Mouse (Mus musculus) CD4-positive, CD25-positive, alpha-beta regulatory T cell, adult 4 months (primary cell): Measurements from ENCODE around the gene Slc9a9. TPM values are rescaled to one million over a fixed set of nuclear protein-coding genes. Genes with fewer than 3 reads are reported as not detected.
A peak's percentile ranks its signal among the peaks of the same experiment; 100 is the strongest.

ENCODE experiments used
- ATAC-seq: one replicate; pipeline ENCODE4 v1.8.0; 2017
- polyA plus RNA-seq, 2 experiments: library from polyadenylated mRNA; unstranded; fragments of 100-300 nt; shearing (Covaris generic); gene quantifications; one replicate each; pipeline ENCODE4 v1.2.1; 2017

The Slc9a9 gene
- polyA plus RNA-seq, 2 experiments from 2014 or later, result 35.6 to 44.2 TPM

GRCm38 (mm10) chr9:95086109-95086821 lies 416.6 kb downstream of the Slc9a9 start:
- ATAC-seq, result no peak

DNA sequence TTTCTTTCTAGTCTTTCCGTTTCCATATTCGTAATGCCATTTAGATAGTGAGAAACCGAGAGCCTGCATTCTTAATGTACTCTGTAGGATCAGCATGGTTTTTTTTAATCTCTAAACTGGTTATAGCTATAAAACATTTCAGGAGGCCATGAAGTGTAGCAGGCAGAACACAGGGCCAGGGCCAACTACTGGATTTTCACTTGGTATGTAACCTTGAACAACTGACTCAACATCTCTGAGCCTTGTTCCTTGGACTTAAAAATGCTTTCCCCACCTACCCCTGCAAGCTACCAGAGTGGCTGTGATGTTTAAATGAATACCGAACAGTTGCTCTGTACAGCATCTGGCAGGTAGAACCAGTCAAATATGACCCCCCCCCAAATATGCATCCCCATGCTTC lies 418.5 kb downstream of the Slc9a9 start:
- no peak for ATAC-seq

GRCm38 (mm10) chr9:95089050-95089449 lies 419.3 kb downstream of the Slc9a9 start:
- ATAC-seq, result no peak

DNA sequence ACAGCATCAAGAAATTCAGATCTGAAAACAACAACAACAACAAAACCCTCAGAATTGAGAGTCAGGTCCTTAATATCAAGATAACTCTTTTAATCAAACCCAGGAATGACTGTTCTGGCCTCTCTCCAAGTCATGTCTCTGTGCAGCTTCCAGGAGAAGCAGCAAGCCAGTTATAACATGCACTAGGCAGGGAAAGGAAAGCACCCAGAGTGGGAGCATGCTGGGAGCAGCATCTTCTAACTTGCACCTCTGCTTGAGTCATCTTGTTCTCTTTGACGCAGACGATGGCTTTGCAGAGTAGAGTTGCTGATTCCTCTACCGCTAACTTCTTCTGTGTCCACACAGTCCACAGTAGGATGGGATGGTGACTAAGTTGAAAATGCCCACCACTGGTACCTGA lies 426.8 kb downstream of the Slc9a9 start:
- ATAC-seq, result no peak

DNA sequence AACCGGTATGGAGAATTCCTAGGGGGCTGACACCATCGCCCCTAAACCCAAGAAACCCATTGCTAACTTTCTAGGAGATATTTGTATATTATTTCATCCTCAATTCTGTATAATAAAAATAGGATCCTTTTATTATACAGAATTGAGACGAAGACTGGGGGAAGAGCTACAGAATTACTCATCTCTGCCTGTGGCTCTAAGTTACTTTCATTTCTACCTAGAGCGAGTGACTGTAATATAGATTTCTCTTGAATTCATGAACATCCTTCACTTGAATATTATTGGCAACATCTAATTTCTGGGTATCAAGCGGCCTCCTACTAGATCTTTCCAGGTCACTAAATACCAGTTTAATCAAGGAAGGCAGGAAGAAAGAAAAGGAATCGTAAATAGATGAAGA lies 436.1 kb downstream of the Slc9a9 start:
- peak; percentile 71 for ATAC-seq

- ATAC-seq, result no peak
Measured at GRCm38 (mm10) chr9:95109799-95110198, 440.1 kb downstream of the Slc9a9 start.

DNA sequence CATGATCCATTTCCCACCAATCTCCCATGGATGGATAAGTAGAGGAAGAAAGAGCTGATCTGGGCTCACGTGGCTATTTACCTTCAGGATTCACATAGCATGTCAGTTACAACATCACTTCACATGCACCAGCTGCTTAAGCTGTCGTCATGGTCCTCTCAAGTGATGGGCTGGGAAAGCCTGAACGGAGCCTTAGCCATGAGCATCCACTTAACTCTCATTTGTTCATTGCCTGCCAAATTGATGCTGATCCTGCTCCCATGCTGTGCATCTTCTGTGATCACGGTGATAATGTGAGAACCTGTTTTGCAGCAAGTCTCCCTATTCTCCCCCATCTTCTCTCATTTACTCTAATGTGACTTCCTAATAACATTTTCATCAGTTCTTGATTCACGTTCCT lies 441.1 kb downstream of the Slc9a9 start:
- ATAC-seq, result no peak

DNA sequence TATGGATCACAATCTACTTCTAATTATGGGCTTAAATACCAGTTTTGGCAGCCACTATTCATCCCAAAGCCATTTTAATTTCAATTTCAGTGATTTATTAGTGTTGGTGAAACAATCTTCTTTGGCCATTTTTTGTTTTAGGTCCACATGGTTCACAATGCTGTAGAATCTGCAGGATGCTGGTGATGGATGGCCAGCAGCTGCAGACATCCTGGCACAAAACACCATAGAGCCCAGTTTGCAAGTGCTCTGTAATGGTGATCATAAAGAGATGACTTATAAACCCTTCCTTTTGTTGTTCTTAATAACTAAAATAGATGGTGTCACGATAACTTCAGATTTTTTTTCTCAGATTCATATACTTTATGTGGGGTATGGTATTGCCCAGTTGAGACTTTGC lies 442.0 kb downstream of the Slc9a9 start:
- no peak for ATAC-seq

- ATAC-seq, result peak; percentile 93
Measured at GRCm38 (mm10) chr9:95113157-95114135, 443.7 kb downstream of the Slc9a9 start.

DNA sequence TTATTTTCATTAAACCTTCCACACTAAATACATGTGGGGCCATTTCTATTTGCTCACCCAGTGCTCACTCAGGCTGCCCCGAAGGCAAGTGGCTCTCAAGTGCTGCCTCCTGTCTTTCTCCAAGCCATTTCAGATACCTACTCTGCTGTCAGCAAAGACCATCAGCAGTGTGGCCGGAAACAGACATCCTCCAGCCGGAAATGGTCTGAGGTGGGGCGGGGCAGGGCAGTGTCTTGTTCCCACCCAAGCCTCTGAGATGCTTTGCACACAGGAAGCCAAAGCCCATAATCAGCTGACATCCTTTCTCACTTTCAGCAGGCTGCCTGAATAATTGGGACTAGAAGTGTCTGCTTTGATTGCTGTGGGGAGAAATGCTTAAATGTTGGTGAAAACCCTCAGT lies 450.4 kb downstream of the Slc9a9 start:
- peak; percentile 84 for ATAC-seq

GRCm38 (mm10) chr9:95121151-95121835 lies 451.6 kb downstream of the Slc9a9 start:
- no peak for ATAC-seq

DNA sequence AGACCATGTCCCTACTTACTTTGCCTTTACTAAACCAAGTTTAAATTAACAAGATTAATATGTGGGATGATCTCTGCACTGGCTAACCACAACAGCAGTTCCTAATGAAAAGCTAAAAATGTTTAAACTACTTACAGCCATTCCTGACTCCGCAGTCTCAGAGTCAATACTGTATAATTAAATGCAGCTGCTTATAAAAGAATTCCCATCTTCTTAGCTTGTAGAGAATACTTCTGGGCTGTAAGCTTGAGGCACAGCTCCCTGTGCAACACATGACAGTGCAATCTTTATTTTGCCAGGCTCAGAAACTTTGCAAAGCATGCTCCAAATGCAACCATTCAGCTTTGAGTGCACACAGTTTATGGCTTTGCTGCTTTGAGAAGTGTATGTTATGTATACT lies 456.0 kb downstream of the Slc9a9 start:
- ATAC-seq, result no peak

DNA sequence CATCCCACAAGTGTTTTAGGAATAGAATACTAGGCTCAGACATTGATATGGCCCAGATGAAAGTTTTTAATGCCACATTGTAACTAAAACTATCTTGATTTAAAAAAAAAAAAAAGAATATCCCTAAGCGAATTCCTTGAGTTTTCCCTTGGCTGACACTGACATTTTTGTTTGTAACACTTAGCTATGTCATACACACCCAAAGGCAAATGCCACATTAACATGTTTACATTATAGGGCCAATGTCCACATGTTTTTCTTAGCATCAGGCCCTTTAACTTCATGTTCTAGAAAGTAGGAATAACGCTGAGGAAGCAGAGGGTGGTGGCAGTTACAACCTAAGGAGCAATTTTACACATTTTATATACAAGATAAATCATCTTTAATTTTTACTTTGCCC lies 458.1 kb downstream of the Slc9a9 start:
- no peak for ATAC-seq

DNA sequence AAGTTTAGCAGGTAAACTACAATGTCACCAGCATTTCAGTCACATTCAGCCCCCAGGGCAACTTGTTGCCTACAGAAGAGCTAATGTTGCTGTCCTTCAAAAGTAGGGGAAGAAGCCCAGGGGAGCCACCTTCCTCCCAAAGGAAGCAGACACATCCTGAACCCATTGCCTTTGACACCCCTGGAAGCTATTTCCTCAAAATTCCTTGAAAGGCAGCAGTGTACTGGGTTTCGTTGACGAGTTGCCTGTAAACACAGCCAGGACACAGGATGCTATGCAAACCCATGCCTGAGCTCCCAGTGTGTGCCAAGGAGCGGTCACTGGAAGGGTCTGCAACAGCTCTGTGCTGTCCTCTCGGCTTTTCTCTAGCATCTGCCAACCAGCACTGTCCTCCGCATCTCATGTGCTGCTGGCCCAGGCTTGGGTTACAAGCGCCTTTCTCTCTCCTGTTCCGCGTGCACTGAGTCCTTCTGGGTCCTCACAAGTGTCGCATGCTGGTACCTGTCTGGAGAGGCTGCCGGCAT lies 479.6 kb downstream of the Slc9a9 start:
- ATAC-seq, result no peak

GRCm38 (mm10) chr9:95150096-95150495 lies 480.4 kb downstream of the Slc9a9 start:
- no peak for ATAC-seq

DNA sequence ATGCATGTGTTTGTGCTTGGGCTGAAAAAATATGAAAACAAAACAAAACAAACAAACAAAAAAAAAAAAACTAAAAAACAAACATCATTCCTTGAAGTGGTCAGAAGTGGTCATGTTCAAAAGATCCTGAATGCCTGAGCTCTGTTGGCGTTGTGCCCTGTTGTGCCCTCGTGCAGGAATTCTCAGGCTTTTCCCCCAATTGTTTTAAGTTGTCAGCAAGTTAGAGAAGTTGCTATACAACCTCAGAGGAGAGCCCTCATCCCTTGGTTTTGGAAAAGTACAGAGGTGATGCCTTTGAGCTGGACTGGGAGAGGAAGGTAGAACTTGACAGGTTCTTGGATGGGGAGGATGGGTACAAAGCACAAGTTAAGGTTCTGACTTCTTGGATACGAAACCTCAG lies 480.9 kb downstream of the Slc9a9 start:
- ATAC-seq, result no peak

DNA sequence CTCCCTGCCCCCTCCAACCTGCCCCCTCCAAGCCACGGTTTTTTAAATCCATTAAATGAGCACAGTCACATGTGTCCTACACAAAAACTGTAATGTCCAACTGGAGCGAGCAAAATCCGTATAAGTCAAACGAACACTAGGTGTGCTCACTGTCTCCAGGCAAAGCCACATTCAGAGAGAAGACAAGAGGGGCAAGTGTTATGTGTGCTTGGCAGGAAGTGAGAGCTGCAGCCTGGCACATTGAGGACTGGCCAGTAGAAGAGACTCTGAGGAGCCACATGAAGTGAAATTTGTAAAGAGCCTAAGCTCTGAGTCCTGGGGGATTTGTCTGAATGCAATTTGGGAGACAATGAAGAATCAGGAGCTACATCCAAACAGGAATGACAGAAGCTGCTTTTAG lies 481.3 kb downstream of the Slc9a9 start:
- no peak for ATAC-seq

DNA sequence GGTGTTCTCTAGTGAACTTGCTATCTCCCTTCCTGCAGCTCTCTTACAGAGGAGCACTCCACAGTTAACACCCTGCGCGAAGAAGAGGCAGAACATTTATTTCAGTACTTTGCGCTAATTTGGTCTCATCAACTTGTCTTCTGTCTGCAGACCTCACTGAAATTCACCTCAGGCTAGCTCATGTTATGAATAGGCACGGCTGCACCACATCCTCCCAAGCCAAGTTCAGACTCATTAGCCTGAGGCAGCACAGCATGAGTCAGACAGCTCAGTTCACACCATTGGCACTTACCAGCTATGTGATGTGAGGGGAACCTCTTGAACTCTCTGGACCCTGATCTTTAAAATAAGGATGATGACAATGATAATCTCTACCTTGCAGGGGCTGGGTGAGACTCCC lies 482.0 kb downstream of the Slc9a9 start:
- peak; percentile 97 for ATAC-seq

- no peak for ATAC-seq
Measured at GRCm38 (mm10) chr9:95153966-95154365, 484.3 kb downstream of the Slc9a9 start.

GRCm38 (mm10) chr9:95157948-95158347 lies 488.2 kb downstream of the Slc9a9 start:
- ATAC-seq, result no peak

- ATAC-seq, result no peak
Measured at GRCm38 (mm10) chr9:95158916-95159315, 489.2 kb downstream of the Slc9a9 start.

- ATAC-seq, result no peak
Measured at GRCm38 (mm10) chr9:95160575-95161300, 491.0 kb downstream of the Slc9a9 start.
